Mouse (Mus musculus) testis, postnatal 10 days (tissue): ENCODE results near the gene Aimp2.

Experiments used
- DNase-seq: peaks from one replicate; pipeline ENCODE4 v3.0.0; 2021; ENCODE audit warnings: low spot score

Gene Aimp2

GRCm38 (mm10) chr5:143909417-143910400 is at the start of gene Aimp2, which contains the start of gene Pms2:
TSS of gene Aimp2 (minus strand) at chr5:143909847.
TSS of gene Pms2 (plus strand) at chr5:143909964.
- peak; percentile 91 for DNase-seq

- DNase-seq = no peak
Measured at GRCm38 (mm10) chr5:143957101-143957500, 47.5 kb upstream of the Aimp2 start.

GRCm38 (mm10) chr5:143950016-143950415 is 40.4 kb upstream of the Aimp2 start:
- no peak for DNase-seq

- no peak for DNase-seq
Measured at GRCm38 (mm10) chr5:143948361-143948760, 38.7 kb upstream of the Aimp2 start.

GRCm38 (mm10) chr5:143943231-143944125 is 33.8 kb upstream of the Aimp2 start:
- DNase-seq = no peak

GRCm38 (mm10) chr5:143941588-143941987 is 31.9 kb upstream of the Aimp2 start:
- DNase-seq = no peak

GRCm38 (mm10) chr5:143936156-143936555 is 26.5 kb upstream of the Aimp2 start:
- no peak for DNase-seq

GRCm38 (mm10) chr5:143933875-143934274 is 24.2 kb upstream of the Aimp2 start:
- no peak for DNase-seq

- no peak for DNase-seq
Measured at GRCm38 (mm10) chr5:143933414-143933813, 23.8 kb upstream of the Aimp2 start.

GRCm38 (mm10) chr5:143932831-143933230 is 23.2 kb upstream of the Aimp2 start, which contains the start of gene Rsph10b:
TSS of gene Rsph10b (plus strand) at chr5:143933035.
- peak; percentile 52 for DNase-seq

- DNase-seq = no peak
Measured at GRCm38 (mm10) chr5:143931863-143932580, 22.4 kb upstream of the Aimp2 start.

GRCm38 (mm10) chr5:143930656-143931055 is 21.0 kb upstream of the Aimp2 start:
- DNase-seq = no peak

GRCm38 (mm10) chr5:143929291-143929690 is 19.6 kb upstream of the Aimp2 start:
- no peak for DNase-seq

- DNase-seq = no peak
Measured at GRCm38 (mm10) chr5:143927875-143928274, 18.2 kb upstream of the Aimp2 start, which contains the start of gene Gm42421. TSS of gene Gm42421 (plus strand) at chr5:143928175.

GRCm38 (mm10) chr5:143924781-143925452 is 15.3 kb upstream of the Aimp2 start:
- no peak for DNase-seq

- no peak for DNase-seq
Measured at GRCm38 (mm10) chr5:143918120-143918519, 8.5 kb upstream of the Aimp2 start.

GRCm38 (mm10) chr5:143917418-143917817 is 7.8 kb upstream of the Aimp2 start:
- DNase-seq = peak; percentile 71

- no peak for DNase-seq
Measured at GRCm38 (mm10) chr5:143916221-143916620, 6.6 kb upstream of the Aimp2 start.

- no peak for DNase-seq
Measured at GRCm38 (mm10) chr5:143908926-143909325, 721 bp downstream of the Aimp2 start.

GRCm38 (mm10) chr5:143906429-143906828 is 3.2 kb downstream of the Aimp2 start:
- DNase-seq = no peak

- no peak for DNase-seq
Measured at GRCm38 (mm10) chr5:143903813-143904212, 5.8 kb downstream of the Aimp2 start.
